Mouse (Mus musculus): Measurements from ENCODE around the gene Ugcg. TPM values are rescaled to one million over a fixed set of nuclear protein-coding genes. Genes with fewer than 3 reads are reported as not detected.

The Ugcg gene
- polyA plus RNA-seq (2016; fragmentation: Nextera tagmentation; extraction: Ambion mirVana), result 9.0 and 10.0 TPM in 2 replicates

DNA sequence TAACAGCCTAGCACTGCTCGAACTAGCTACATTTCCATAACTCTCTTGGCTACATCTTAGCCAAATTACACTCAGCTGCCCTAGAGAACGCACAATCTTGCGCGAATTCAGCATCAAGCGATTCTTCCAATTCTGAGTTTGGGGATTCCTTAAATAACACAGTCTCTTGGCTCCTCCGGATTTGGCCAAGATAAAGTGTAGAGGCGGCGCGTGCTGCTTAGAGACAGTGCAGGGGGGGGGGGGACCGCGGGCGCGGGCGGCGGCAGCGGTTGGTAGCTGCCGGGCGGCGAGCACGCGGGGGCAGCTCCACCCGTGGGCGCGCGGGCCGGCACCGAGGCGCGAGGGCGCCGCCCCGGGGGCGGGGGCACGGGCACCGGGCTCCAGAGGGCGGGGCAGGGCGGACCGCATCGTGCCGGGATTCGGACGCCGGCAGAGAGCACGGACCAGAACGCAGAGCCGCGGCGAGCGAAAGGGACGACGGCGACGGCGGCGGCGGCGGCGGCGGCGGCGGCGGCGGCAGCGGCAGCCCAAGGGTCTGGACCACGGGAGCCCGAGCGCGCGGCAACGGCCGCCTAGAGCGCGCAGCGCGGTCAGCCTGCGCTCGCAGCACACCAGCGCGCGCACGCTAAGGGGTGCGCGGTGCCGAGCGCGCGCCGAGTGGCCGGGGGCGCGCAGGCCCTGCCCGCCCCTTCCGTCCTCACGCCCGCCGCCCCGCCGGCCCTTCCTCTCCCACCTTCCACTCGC lies at the start of gene Ugcg:
Ugcg (plus strand) TSS at position 456 of the 744 bp plus-strand sequence.
- peaks cover 3% of the 10 kb centered on the region; the same call in 1 of the 2 replicates for H3K36me3 ChIP-seq
- H3K4me1 ChIP-seq (replicated peaks), result peaks cover 12% of the 10 kb centered on the region
- H3K4me3 ChIP-seq, result peak within 1 kb of the TSS; percentile 85
- H3K9me3 ChIP-seq, result no peaks in the 10 kb centered on the region
- peak within 1 kb of the TSS; percentile 97 for H3K27ac ChIP-seq
- under 1% methylated on average over 95 of the region's 99 CpGs for WGBS
- DNase-seq (ENCODE audit: low spot score), result peak; percentile 77
- no peaks in the 10 kb centered on the region for H3K27me3 ChIP-seq (ENCODE audit: insufficient read depth, poor library complexity, severe bottlenecking)

GRCm38 (mm10) chr4:59149043-59149442 lies 40.0 kb upstream of the Ugcg start:
- Histone ChIP-seq H3K36me3 (no peaks in the 10 kb centered on the region), H3K4me3 (no peak overlapping the region), H3K27me3 (ENCODE audit: insufficient read depth, poor library complexity, severe bottlenecking) (no peaks in the 10 kb centered on the region), H3K9me3 (no peaks in the 10 kb centered on the region), H3K4me1 (replicated peaks) (no peaks in the 10 kb centered on the region), H3K27ac (no peak overlapping the region)
- 87% methylated on average over 5 of the region's 5 CpGs for WGBS
- DNase-seq (ENCODE audit: low spot score), result no peak

DNA sequence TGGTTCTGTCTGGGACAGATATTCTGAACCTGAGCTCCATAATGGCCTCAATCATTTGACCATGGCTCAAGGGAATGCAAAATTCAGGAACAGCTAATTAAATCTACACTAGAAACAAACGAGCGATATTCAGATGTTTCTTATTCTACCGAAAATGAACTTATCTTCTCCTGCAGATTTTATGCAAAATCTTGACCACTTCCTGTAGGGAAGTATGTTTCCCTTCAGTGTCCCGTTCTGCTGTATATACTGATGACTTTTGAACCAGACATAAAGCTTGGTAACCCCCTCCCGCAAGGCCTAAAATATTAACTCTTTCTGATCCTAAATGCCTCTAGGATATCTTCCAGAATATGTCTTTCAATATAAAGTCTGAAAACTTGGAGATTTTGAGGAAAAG lies 38.1 kb upstream of the Ugcg start:
- Histone ChIP-seq H3K4me3 (no peak overlapping the region), H3K27me3 (ENCODE audit: insufficient read depth, poor library complexity, severe bottlenecking) (no peaks in the 10 kb centered on the region), H3K4me1 (replicated peaks) (no peaks in the 10 kb centered on the region), H3K27ac (no peak overlapping the region), H3K9me3 (no peaks in the 10 kb centered on the region), H3K36me3 (no peaks in the 10 kb centered on the region)
- 87% methylated on average over 5 of the region's 5 CpGs for WGBS
- no peak for DNase-seq (ENCODE audit: low spot score)

DNA sequence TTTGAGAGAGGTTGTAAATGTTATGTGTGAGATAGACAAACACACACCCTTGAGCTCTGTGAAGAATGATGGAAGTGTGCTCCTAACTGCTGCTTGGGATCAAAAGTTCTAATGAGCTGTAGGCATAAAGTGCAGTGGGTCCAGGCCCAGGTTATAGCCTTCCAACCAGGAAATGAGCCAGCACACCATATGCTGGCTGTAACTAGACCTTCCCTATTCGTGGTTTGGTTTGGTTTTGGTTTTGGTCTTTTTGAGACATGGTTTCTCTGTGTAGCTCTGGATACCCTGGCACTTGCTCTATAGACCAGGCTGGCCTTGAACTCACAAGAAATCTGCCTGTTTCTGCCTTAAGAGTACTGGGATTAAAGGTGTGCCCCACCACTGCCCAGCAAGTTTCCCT lies 37.1 kb upstream of the Ugcg start:
- Histone ChIP-seq H3K27me3 (ENCODE audit: insufficient read depth, poor library complexity, severe bottlenecking) (no peaks in the 10 kb centered on the region), H3K36me3 (no peaks in the 10 kb centered on the region), H3K27ac (no peak overlapping the region), H3K9me3 (no peaks in the 10 kb centered on the region), H3K4me3 (no peak overlapping the region), H3K4me1 (replicated peaks) (no peaks in the 10 kb centered on the region)
- DNase-seq (ENCODE audit: low spot score), result no peak
- 76% methylated on average over 1 of the region's 1 CpGs for whole genome bisulfite sequencing

DNA sequence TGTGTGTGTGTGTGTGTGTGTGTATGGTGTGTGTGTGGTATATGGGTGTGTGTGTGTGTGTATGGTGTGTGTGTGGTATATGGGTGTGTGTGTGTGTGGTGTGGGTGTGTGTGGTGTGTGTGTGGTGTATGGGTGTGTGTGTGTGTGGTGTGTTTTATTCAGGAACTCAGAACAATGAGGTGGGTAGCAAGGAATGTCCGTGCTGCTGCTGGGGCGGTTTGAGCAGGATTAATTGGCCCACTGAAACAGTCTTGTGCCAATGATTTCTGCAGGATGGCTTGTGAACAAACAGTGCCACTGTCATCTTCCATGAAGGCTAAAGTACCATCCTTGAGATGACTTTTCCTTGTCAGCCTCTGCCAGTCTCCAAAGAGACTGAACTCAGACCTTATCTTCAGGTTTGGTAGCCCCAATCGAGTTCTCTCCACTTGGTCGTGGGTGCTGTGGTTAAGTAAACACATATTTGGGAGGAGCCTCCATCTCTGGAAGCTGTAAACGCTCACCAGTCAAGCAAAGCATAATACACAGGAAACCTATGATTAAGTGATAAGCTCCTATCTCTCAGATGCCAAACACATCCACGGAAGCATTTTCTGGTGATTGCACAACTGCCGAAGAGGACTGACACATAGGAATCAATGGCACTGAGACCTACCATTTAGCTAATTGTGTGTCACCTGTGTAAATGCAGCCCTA lies 32.0 kb upstream of the Ugcg start:
- 78% methylated on average over 7 of the region's 7 CpGs for WGBS
- H3K4me1 ChIP-seq (replicated peaks), result no peaks in the 10 kb centered on the region
- no peaks in the 10 kb centered on the region for H3K27me3 ChIP-seq (ENCODE audit: insufficient read depth, poor library complexity, severe bottlenecking)
- H3K4me3 ChIP-seq, result no peak overlapping the region
- no peaks in the 10 kb centered on the region for H3K36me3 ChIP-seq
- no peaks in the 10 kb centered on the region for H3K9me3 ChIP-seq
- no peak overlapping the region for H3K27ac ChIP-seq
- DNase-seq (ENCODE audit: low spot score), result no peak

DNA sequence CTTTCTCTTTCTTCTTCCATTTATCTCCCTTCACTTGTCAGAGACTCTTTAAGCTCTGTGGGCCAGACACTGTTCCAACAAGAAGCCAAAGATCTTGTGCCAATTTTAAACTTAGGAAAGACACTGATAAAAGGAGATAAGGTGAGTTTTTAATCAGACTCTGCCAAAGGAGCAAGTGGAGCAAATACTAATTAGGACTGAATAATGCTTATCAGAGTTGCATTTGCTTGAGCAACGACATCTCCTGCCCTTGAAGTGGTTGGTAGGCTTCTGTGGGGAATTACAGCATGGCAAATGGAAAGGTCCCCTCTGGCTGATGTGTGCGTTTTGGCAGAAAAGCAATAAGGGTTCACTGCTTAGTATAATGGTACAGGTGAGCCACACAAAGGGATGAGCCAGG lies 31.4 kb upstream of the Ugcg start:
- Histone ChIP-seq H3K36me3 (no peaks in the 10 kb centered on the region), H3K9me3 (no peaks in the 10 kb centered on the region), H3K27me3 (ENCODE audit: insufficient read depth, poor library complexity, severe bottlenecking) (no peaks in the 10 kb centered on the region), H3K4me1 (replicated peaks) (no peaks in the 10 kb centered on the region), H3K4me3 (no peak overlapping the region), H3K27ac (no peak overlapping the region)
- DNase-seq (ENCODE audit: low spot score), result no peak
- 81% methylated on average over 2 of the region's 2 CpGs for WGBS

- H3K9me3 ChIP-seq, result no peaks in the 10 kb centered on the region
These were observed 28.8 kb upstream of the Ugcg start for GRCm38 (mm10) chr4:59160289-59160688.

GRCm38 (mm10) chr4:59160959-59161670 lies 27.9 kb upstream of the Ugcg start:
- Histone ChIP-seq H3K4me3 (no peak overlapping the region), H3K9me3 (no peaks in the 10 kb centered on the region), H3K27ac (no peak overlapping the region), H3K36me3 (no peaks in the 10 kb centered on the region), H3K4me1 (replicated peaks) (no peaks in the 10 kb centered on the region), H3K27me3 (ENCODE audit: insufficient read depth, poor library complexity, severe bottlenecking) (no peaks in the 10 kb centered on the region)
- DNase-seq (ENCODE audit: low spot score), result no peak
- WGBS, result 79% methylated on average over 8 of the region's 8 CpGs

More at GRCm38 (mm10) chr4:59160289-59160688, 28.8 kb upstream of the Ugcg start:
- Histone ChIP-seq H3K27me3 (ENCODE audit: insufficient read depth, poor library complexity, severe bottlenecking) (no peaks in the 10 kb centered on the region), H3K4me3 (no peak overlapping the region), H3K36me3 (no peaks in the 10 kb centered on the region), H3K4me1 (replicated peaks) (no peaks in the 10 kb centered on the region), H3K27ac (no peak overlapping the region)
- DNase-seq (ENCODE audit: low spot score), result no peak
- WGBS, result 95% methylated on average over 5 of the region's 5 CpGs

- Histone ChIP-seq H3K27ac (no peak overlapping the region), H3K9me3 (no peaks in the 10 kb centered on the region), H3K27me3 (ENCODE audit: insufficient read depth, poor library complexity, severe bottlenecking) (no peaks in the 10 kb centered on the region), H3K4me3 (no peak overlapping the region), H3K36me3 (no peaks in the 10 kb centered on the region), H3K4me1 (replicated peaks) (no peaks in the 10 kb centered on the region)
- 87% methylated on average over 2 of the region's 2 CpGs for WGBS
- DNase-seq (ENCODE audit: low spot score), result no peak
These were observed 25.0 kb upstream of the Ugcg start for GRCm38 (mm10) chr4:59164034-59164433.

DNA sequence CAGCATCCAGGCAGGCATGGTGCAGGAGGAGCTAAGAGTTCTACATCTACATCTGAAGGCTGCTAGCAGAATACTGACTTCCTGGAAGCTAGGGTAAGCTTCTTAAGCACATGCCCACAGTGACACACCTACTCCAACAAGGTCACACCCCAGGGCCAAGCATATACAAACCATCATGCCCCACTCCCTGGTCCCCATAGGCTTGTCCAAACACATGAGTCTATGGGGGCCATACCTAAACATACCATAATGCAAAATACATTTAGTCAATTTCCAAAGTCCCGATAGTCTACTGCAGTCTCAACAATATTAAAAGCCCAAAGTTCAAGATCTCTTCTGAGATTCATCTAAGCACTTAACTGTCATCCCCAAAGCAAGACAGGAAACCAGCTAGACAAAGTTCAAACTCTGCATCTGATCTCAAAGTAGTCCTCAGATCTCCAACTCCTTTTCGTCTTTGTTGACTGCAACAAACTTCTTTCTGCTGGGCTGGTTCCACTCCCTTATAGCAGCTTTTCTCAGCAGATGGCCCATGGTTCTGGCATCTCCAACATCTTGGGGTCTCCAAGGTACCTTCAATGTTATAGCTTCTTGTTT lies 21.7 kb upstream of the Ugcg start:
- no peaks in the 10 kb centered on the region for H3K4me1 ChIP-seq (replicated peaks)
- no peak for DNase-seq (ENCODE audit: low spot score)
- no peak overlapping the region for H3K27ac ChIP-seq
- H3K9me3 ChIP-seq, result no peaks in the 10 kb centered on the region
- H3K36me3 ChIP-seq, result no peaks in the 10 kb centered on the region
- H3K4me3 ChIP-seq, result no peak overlapping the region
- WGBS, result 95% methylated on average over 2 of the region's 2 CpGs
- H3K27me3 ChIP-seq (ENCODE audit: insufficient read depth, poor library complexity, severe bottlenecking), result no peaks in the 10 kb centered on the region

DNA sequence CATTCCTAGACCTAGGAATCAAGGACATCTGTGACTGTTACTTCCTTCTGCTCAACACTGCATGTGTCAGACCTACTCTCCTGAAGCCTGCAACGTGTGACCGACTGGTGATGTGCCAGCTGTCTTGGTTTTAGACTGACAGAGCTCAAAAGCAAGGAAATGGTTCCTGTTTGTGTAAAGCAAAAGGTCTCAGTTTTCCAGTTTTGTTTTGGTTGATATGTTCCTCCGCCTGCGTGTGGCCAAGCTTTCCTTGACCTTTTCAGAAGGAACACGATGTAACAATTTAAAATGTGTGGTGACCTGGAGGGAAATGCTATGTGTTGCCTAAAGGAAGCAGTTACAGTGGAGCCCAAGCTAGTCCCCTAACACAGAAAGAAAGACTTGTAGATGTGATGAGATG lies 19.1 kb upstream of the Ugcg start:
- Histone ChIP-seq H3K4me1 (replicated peaks) (peaks cover 6% of the 10 kb centered on the region), H3K36me3 (no peaks in the 10 kb centered on the region), H3K27me3 (ENCODE audit: insufficient read depth, poor library complexity, severe bottlenecking) (no peaks in the 10 kb centered on the region), H3K9me3 (no peaks in the 10 kb centered on the region), H3K4me3 (no peak overlapping the region), H3K27ac (no peak overlapping the region)
- no peak for DNase-seq (ENCODE audit: low spot score)
- WGBS, result 73% methylated on average over 5 of the region's 5 CpGs

DNA sequence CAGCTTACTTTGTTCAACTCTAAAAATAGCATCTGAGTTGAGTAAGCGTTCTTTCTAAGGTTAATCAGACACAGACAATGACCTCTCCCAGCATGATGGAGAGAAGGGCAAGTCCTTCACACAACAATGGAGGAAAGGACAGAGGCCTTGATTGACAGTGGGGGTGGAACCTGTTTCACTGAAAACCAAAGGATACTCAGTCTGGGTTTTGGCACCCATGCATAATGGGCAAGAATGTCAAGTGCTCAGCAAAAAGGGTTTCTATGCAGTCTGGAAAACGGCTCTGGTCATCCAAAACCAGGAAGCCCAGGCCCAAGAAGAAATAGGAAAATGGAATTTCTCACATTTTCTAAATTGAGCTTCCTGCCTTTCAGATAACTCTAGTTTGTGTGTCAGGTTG lies 16.4 kb upstream of the Ugcg start:
- Histone ChIP-seq H3K4me1 (replicated peaks) (peaks cover 6% of the 10 kb centered on the region), H3K4me3 (no peak overlapping the region), H3K27ac (no peak overlapping the region; the same call in 1 of the 2 replicates), H3K36me3 (no peaks in the 10 kb centered on the region), H3K27me3 (ENCODE audit: insufficient read depth, poor library complexity, severe bottlenecking) (no peaks in the 10 kb centered on the region), H3K9me3 (no peaks in the 10 kb centered on the region)
- peak; percentile 36 for DNase-seq (ENCODE audit: low spot score)
- 16% methylated on average over 2 of the region's 2 CpGs for WGBS

Measured in hindbrain, embryonic 10.5 days (tissue).